Mouse (Mus musculus): ENCODE measurements around the gene Slc23a2. TPM values are rescaled to one million over a fixed set of nuclear protein-coding genes. Genes with fewer than 3 reads are reported as not detected.
A peak's percentile ranks its signal among the peaks of the same experiment; 100 is the strongest.

Gene Slc23a2
- polyA plus RNA-seq, 1 experiment from 2014 or later = 18.5 TPM

- Histone ChIP-seq H3K36me3 (ENCODE audit: control insufficient read depth, insufficient read depth, low read length) (peaks cover 65% of the 10 kb centered on the region), H3K27me3 (replicated peaks; ENCODE audit: control insufficient read depth, insufficient read depth, low read length) (no peaks in the 10 kb centered on the region), H3K9ac (ENCODE audit: low read depth, low read length) (no peak overlapping the region), H3K27ac (replicated peaks; ENCODE audit: low read depth, low read length) (no peak overlapping the region), H3K4me1 (ENCODE audit: control insufficient read depth, insufficient read depth, low read length) (no peaks in the 10 kb centered on the region), H3K4me3 (ENCODE audit: low read depth, low read length) (no peak overlapping the region), H3K4me2 (ENCODE audit: low read depth, low read length) (no peak overlapping the region), H3K9me3 (ENCODE audit: control insufficient read depth, low read length) (no peaks in the 10 kb centered on the region)
- ATAC-seq (ENCODE audit: low read depth) (no peak), DNase-seq (ENCODE audit: low spot score) (no peak)
- WGBS = 88% methylated on average over 3 of the region's 3 CpGs
Measured at GRCm38 (mm10) chr2:132063776-132064175, 81.1 kb downstream of the Slc23a2 start.

GRCm38 (mm10) chr2:132061884-132062283, 83.0 kb downstream of the Slc23a2 start:
- peaks cover 78% of the 10 kb centered on the region for H3K36me3 ChIP-seq (ENCODE audit: control insufficient read depth, insufficient read depth, low read length)
- H3K9me3 ChIP-seq (ENCODE audit: control insufficient read depth, low read length) = no peaks in the 10 kb centered on the region
- no peak overlapping the region for H3K4me3 ChIP-seq (ENCODE audit: low read depth, low read length)
- H3K4me1 ChIP-seq (ENCODE audit: control insufficient read depth, insufficient read depth, low read length) = no peaks in the 10 kb centered on the region
- DNase-seq (ENCODE audit: low spot score) (no peak), ATAC-seq (ENCODE audit: low read depth) (no peak)
- no peaks in the 10 kb centered on the region for H3K27me3 ChIP-seq (replicated peaks; ENCODE audit: control insufficient read depth, insufficient read depth, low read length)
- no peak overlapping the region for H3K27ac ChIP-seq (replicated peaks; ENCODE audit: low read depth, low read length)
- no peak overlapping the region for H3K9ac ChIP-seq (ENCODE audit: low read depth, low read length)
- no peak overlapping the region for H3K4me2 ChIP-seq (ENCODE audit: low read depth, low read length)
- 95% methylated on average over 11 of the region's 11 CpGs for WGBS

- WGBS = 87% methylated on average over 8 of the region's 8 CpGs
- H3K4me1 ChIP-seq (ENCODE audit: control insufficient read depth, insufficient read depth, low read length) = no peaks in the 10 kb centered on the region
Measured at GRCm38 (mm10) chr2:132059919-132060318, 85.0 kb downstream of the Slc23a2 start.

GRCm38 (mm10) chr2:132055349-132055753, 89.6 kb downstream of the Slc23a2 start:
- WGBS = 81% methylated on average over 8 of the region's 8 CpGs
- Histone ChIP-seq H3K9me3 (ENCODE audit: control insufficient read depth, low read length) (no peaks in the 10 kb centered on the region), H3K9ac (ENCODE audit: low read depth, low read length) (no peak overlapping the region), H3K27ac (replicated peaks; ENCODE audit: low read depth, low read length) (no peak overlapping the region), H3K27me3 (replicated peaks; ENCODE audit: control insufficient read depth, insufficient read depth, low read length) (no peaks in the 10 kb centered on the region), H3K4me1 (ENCODE audit: control insufficient read depth, insufficient read depth, low read length) (no peaks in the 10 kb centered on the region), H3K4me2 (ENCODE audit: low read depth, low read length) (no peak overlapping the region), H3K4me3 (ENCODE audit: low read depth, low read length) (no peak overlapping the region), H3K36me3 (ENCODE audit: control insufficient read depth, insufficient read depth, low read length) (peaks cover 47% of the 10 kb centered on the region)
- no peak for DNase-seq (ENCODE audit: low spot score)
- ATAC-seq (ENCODE audit: low read depth) = no peak

More at GRCm38 (mm10) chr2:132059919-132060318, 85.0 kb downstream of the Slc23a2 start:
- no peaks in the 10 kb centered on the region for H3K9me3 ChIP-seq (ENCODE audit: control insufficient read depth, low read length)
- peaks cover 81% of the 10 kb centered on the region for H3K36me3 ChIP-seq (ENCODE audit: control insufficient read depth, insufficient read depth, low read length)
- no peak overlapping the region for H3K9ac ChIP-seq (ENCODE audit: low read depth, low read length)
- H3K27me3 ChIP-seq (replicated peaks; ENCODE audit: control insufficient read depth, insufficient read depth, low read length) = no peaks in the 10 kb centered on the region
- DNase-seq (ENCODE audit: low spot score) = no peak
- ATAC-seq (ENCODE audit: low read depth) = no peak
- no peak overlapping the region for H3K27ac ChIP-seq (replicated peaks; ENCODE audit: low read depth, low read length)
- no peak overlapping the region for H3K4me2 ChIP-seq (ENCODE audit: low read depth, low read length)
- H3K4me3 ChIP-seq (ENCODE audit: low read depth, low read length) = no peak overlapping the region

- H3K4me1 ChIP-seq (ENCODE audit: control insufficient read depth, insufficient read depth, low read length) = no peaks in the 10 kb centered on the region
- no peak overlapping the region for H3K4me2 ChIP-seq (ENCODE audit: low read depth, low read length)
- H3K9me3 ChIP-seq (ENCODE audit: control insufficient read depth, low read length) = no peaks in the 10 kb centered on the region
- peaks cover 36% of the 10 kb centered on the region for H3K36me3 ChIP-seq (ENCODE audit: control insufficient read depth, insufficient read depth, low read length)
- H3K27ac ChIP-seq (replicated peaks; ENCODE audit: low read depth, low read length) = no peak overlapping the region
- 87% methylated on average over 4 of the region's 4 CpGs for WGBS
- no peak overlapping the region for H3K4me3 ChIP-seq (ENCODE audit: low read depth, low read length)
- ATAC-seq (ENCODE audit: low read depth) (no peak), DNase-seq (ENCODE audit: low spot score) (no peak)
- no peaks in the 10 kb centered on the region for H3K27me3 ChIP-seq (replicated peaks; ENCODE audit: control insufficient read depth, insufficient read depth, low read length)
- no peak overlapping the region for H3K9ac ChIP-seq (ENCODE audit: low read depth, low read length)
Measured at GRCm38 (mm10) chr2:132053824-132054223, 91.1 kb downstream of the Slc23a2 start.

GRCm38 (mm10) chr2:132051798-132052197, 93.1 kb downstream of the Slc23a2 start:
- no peak overlapping the region for H3K27ac ChIP-seq (replicated peaks; ENCODE audit: low read depth, low read length)
- no peak overlapping the region for H3K4me2 ChIP-seq (ENCODE audit: low read depth, low read length)
- WGBS = 79% methylated on average over 5 of the region's 5 CpGs
- no peaks in the 10 kb centered on the region for H3K27me3 ChIP-seq (replicated peaks; ENCODE audit: control insufficient read depth, insufficient read depth, low read length)
- no peaks in the 10 kb centered on the region for H3K4me1 ChIP-seq (ENCODE audit: control insufficient read depth, insufficient read depth, low read length)
- no peak overlapping the region for H3K4me3 ChIP-seq (ENCODE audit: low read depth, low read length)
- peaks cover 15% of the 10 kb centered on the region for H3K36me3 ChIP-seq (ENCODE audit: control insufficient read depth, insufficient read depth, low read length)
- DNase-seq (ENCODE audit: low spot score) (no peak), ATAC-seq (ENCODE audit: low read depth) (no peak)
- H3K9ac ChIP-seq (ENCODE audit: low read depth, low read length) = no peak overlapping the region
- no peaks in the 10 kb centered on the region for H3K9me3 ChIP-seq (ENCODE audit: control insufficient read depth, low read length)

GRCm38 (mm10) chr2:132049921-132050320, 95.0 kb downstream of the Slc23a2 start:
- Histone ChIP-seq H3K9me3 (ENCODE audit: control insufficient read depth, low read length) (no peaks in the 10 kb centered on the region), H3K4me3 (ENCODE audit: low read depth, low read length) (no peak overlapping the region), H3K9ac (ENCODE audit: low read depth, low read length) (no peak overlapping the region), H3K4me2 (ENCODE audit: low read depth, low read length) (no peak overlapping the region), H3K4me1 (ENCODE audit: control insufficient read depth, insufficient read depth, low read length) (no peaks in the 10 kb centered on the region), H3K27me3 (replicated peaks; ENCODE audit: control insufficient read depth, insufficient read depth, low read length) (no peaks in the 10 kb centered on the region), H3K36me3 (ENCODE audit: control insufficient read depth, insufficient read depth, low read length) (no peaks in the 10 kb centered on the region; the same call in 1 of the 2 replicates), H3K27ac (replicated peaks; ENCODE audit: low read depth, low read length) (no peak overlapping the region)
- WGBS = 12% methylated on average over 3 of the region's 3 CpGs
- no peak for DNase-seq (ENCODE audit: low spot score)
- ATAC-seq (ENCODE audit: low read depth) = no peak

GRCm38 (mm10) chr2:132049491-132049890, 95.4 kb downstream of the Slc23a2 start:
- H3K27ac ChIP-seq (replicated peaks; ENCODE audit: low read depth, low read length) = no peak overlapping the region
- H3K4me1 ChIP-seq (ENCODE audit: control insufficient read depth, insufficient read depth, low read length) = no peaks in the 10 kb centered on the region
- DNase-seq (ENCODE audit: low spot score) (no peak), ATAC-seq (ENCODE audit: low read depth) (no peak)
- no peak overlapping the region for H3K4me2 ChIP-seq (ENCODE audit: low read depth, low read length)
- H3K9ac ChIP-seq (ENCODE audit: low read depth, low read length) = no peak overlapping the region
- H3K9me3 ChIP-seq (ENCODE audit: control insufficient read depth, low read length) = no peaks in the 10 kb centered on the region
- no peaks in the 10 kb centered on the region; the same call in 1 of the 2 replicates for H3K36me3 ChIP-seq (ENCODE audit: control insufficient read depth, insufficient read depth, low read length)
- no peaks in the 10 kb centered on the region for H3K27me3 ChIP-seq (replicated peaks; ENCODE audit: control insufficient read depth, insufficient read depth, low read length)
- H3K4me3 ChIP-seq (ENCODE audit: low read depth, low read length) = no peak overlapping the region
- 54% methylated on average over 3 of the region's 3 CpGs for whole genome bisulfite sequencing

- ATAC-seq (ENCODE audit: low read depth) (no peak), DNase-seq (ENCODE audit: low spot score) (peak; percentile 14)
- no peak overlapping the region for H3K4me3 ChIP-seq (ENCODE audit: low read depth, low read length)
- no peak overlapping the region for H3K27ac ChIP-seq (replicated peaks; ENCODE audit: low read depth, low read length)
- peaks cover 4% of the 10 kb centered on the region for H3K4me1 ChIP-seq (ENCODE audit: control insufficient read depth, insufficient read depth, low read length)
- 78% methylated on average over 11 of the region's 11 CpGs for WGBS
- H3K36me3 ChIP-seq (ENCODE audit: control insufficient read depth, insufficient read depth, low read length) = no peaks in the 10 kb centered on the region
- H3K4me2 ChIP-seq (ENCODE audit: low read depth, low read length) = no peak overlapping the region
- H3K27me3 ChIP-seq (replicated peaks; ENCODE audit: control insufficient read depth, insufficient read depth, low read length) = no peaks in the 10 kb centered on the region
- no peaks in the 10 kb centered on the region for H3K9me3 ChIP-seq (ENCODE audit: control insufficient read depth, low read length)
- H3K9ac ChIP-seq (ENCODE audit: low read depth, low read length) = no peak overlapping the region
Measured at GRCm38 (mm10) chr2:132048143-132048772, 96.7 kb downstream of the Slc23a2 start.

Data from embryonic facial prominence, embryonic 14.5 days (tissue).